Mouse (Mus musculus) left cerebral cortex, adult 2 months (tissue): ENCODE measurements at regions not wholly inside any gene's neighbourhood (a gene's known extent, or its start where the extent isn't known, plus 50 kb on each side); places are given as distances from the start of the nearest gene placed in this dataset.

ENCODE experiments used
- DNase-seq, 2 experiments: peaks; one replicate each; pipeline ENCODE4 v3.0.0; 2021 to 2022; ENCODE audit warnings: low spot score in 2 of 2, mixed read lengths in 1 of 2; ENCODE audit errors: extremely low spot score in 1 of 2
- H3K27ac ChIP-seq: fragments of 200-600 bp; 2 replicates; pipeline ENCODE4 v1.8.1; 2022
- H3K4me3 ChIP-seq: fragments of 200-600 bp; 2 replicates; pipeline ENCODE4 v1.8.1; 2022
- CTCF ChIP-seq: fragments of 200-600 bp; IDR thresholded peaks from 2 replicates; pipeline ENCODE4 v1.8.1; 2022; ENCODE audit warnings: antibody characterized with exemption, mild to moderate bottlenecking, moderate library complexity
- intact Hi-C: fragments of 180-260 bp; cut with DNase I; formaldehyde crosslinking; loops from one replicate; pipeline ENCODE4 v1.15.1; 2025

DNA sequence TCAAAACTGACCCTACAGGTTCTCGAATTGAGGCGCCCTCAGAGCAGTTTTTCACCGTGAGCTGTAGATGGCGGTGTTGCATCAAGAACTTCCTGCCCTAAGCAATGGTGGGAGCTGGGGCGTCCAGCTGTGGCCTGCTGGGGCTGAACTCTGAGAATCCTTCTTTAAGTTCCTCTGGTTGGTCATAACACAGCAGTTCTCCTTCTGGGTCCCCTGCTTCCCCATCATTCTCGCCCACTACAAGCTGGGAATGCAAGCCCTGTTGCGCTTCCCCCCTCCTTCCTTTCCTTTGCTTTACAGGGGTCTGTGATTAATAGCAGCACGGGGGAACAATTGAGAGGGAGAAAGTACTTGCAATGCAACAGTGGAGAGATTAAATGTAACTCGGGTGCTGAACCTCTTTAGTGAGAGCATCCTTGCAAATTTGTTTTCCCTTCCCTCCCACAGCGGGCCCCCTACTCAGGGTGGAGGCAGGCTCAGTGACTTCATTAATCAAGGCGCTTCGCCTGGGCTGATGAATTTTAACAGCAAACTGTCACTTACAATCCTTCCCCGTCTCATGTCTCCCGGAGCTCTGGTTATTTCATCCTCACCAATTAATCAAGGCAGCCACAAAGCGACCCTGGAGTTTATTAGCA lies 794.3 kb upstream of the Api5 start:
- TF ChIP-seq CTCF, result peak; percentile 83
- peak overlapping the region; percentile 19; the same call in 1 of the 2 replicates for H3K4me3 ChIP-seq
- no peak overlapping the region for H3K27ac ChIP-seq
- intact Hi-C loops, result loop anchor here (2.0 to 10.0 kb wide), 2 partner anchors 1051 to 1083 kb away; partner anchors contain the start of gene Lrrc4c
- DNase-seq, result peak; percentile 58 to 61

DNA sequence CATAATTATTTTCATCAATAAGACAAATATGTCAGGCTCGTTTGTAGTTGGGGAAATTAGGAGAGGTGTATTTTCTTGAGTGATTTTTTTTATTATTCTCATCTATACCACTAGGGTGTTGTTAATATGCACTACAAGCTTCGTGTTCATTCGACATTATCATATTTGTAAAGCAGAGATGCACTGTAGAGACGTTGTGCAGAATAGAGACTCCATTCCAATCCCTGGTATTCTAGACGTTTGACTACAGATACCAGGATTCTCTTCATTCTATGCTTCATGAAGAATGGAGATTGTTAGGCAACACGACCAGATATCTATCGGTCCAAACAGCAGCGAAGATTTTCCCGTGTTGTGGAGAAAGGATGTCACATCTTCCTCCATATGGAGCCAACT lies 793.8 kb upstream of the Api5 start:
- intact Hi-C loops, result loop anchor here (2.0 to 10.0 kb wide), 2 partner anchors 1051 to 1083 kb away; partner anchors contain the start of gene Lrrc4c
- DNase-seq, result no peak
- H3K4me3 ChIP-seq, result no peak overlapping the region

DNA sequence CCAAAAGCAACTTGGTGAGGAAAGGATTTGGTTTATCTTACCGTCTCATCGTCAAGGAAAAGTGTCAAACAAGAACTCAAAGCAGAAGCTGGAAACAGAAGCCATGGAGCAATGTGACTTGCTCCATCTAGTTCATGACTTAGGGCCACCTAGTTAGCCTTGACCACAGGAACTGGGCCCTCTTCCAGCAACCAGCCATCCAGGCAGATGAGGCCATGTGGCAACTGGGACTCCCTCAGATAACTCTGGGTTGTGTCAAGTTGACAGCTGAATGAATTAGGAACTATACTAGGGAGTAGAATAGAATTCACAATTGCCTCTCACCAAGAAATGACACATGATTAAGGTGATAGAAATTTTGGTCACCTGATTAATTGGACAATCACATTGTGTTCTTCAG lies 791.5 kb upstream of the Api5 start:
- H3K4me3 ChIP-seq, result no peak overlapping the region
- intact Hi-C loops, result loop anchor here (5.0 kb wide), 1 partner anchor 762 kb away; no protein-coding TSS in a partner anchor
- no peak for DNase-seq
- no peak overlapping the region for H3K27ac ChIP-seq
- no peak for TF ChIP-seq CTCF

More for the DNA sequence above, 793.8 kb upstream of the Api5 start:
- TF ChIP-seq CTCF, result no peak
- no peak overlapping the region for H3K27ac ChIP-seq

DNA sequence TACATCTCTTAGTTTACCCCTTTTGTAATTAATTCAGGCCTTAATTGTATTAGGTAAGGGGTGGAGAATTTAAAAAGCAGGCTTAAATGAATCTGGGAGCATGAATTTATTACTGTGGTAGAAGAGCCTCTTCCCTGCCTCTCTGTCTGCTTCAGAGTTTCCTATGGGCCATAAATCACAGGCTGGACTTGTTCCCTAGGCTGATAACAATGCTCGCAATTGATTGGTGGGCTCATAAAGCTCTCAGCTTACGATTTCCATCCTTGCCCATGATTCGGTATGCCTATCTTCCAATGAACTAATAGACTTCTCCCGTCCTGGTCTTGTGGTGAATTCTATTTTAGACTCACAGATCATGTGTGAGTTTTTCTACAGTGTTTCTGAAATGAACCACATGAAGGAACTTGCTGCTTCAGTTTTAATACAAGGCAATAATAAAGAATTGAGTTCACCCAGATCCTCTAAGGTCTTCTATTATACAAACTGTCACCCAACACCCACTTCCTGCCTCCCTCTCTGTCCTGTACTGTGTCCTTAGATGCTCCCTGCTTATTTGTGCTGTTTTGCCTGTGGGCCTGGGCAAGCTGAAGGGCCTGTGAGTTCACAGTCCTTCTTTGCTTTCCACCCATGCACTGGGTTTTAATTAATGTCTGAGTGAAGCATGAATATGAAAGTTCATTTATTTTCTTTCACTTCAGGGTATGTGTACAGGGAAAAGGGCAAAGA lies 772.4 kb upstream of the Api5 start:
- intact Hi-C loops, result loop anchor here (5.0 to 10.0 kb wide), 2 partner anchors 636 to 738 kb away; no protein-coding TSS in a partner anchor
- no peak overlapping the region for H3K27ac ChIP-seq
- H3K4me3 ChIP-seq, result no peak overlapping the region
- no peak for TF ChIP-seq CTCF
- no peak for DNase-seq
